Mouse (Mus musculus) heart, embryonic 16.5 days (tissue): Measurements from ENCODE around the gene Spice1. TPM values are rescaled to one million over a fixed set of nuclear protein-coding genes. Genes with fewer than 3 reads are reported as not detected.

Experiments used
- ATAC-seq: fragments of 200-750 bp; cut with Nextera tagmentation; replicated peaks from 2 replicates; pipeline ENCODE4 v1.8.0; 2017; ENCODE audit warnings: moderate number of reproducible peaks; ENCODE audit not compliant: insufficient read depth, low FRiP score; ENCODE audit errors: extremely low read depth
- H3K27ac ChIP-seq: fragments of 300-500 bp; sonication (generic); 2 replicates; pipeline ENCODE4 v1.5.1; 2014; ENCODE audit warnings: mild to moderate bottlenecking, low read length, control low read depth, moderate library complexity
- H3K27me3 ChIP-seq: fragments of 300-500 bp; sonication (generic); 2 replicates; pipeline ENCODE4 v1.6.1; 2014; ENCODE audit warnings: low read length, mixed read lengths; ENCODE audit not compliant: control insufficient read depth, insufficient read depth
- H3K36me3 ChIP-seq: fragments of 300-500 bp; sonication (generic); 2 replicates; pipeline ENCODE4 v1.6.1; 2014; ENCODE audit not compliant: control insufficient read depth, insufficient read depth
- H3K4me1 ChIP-seq: fragments of 300-500 bp; sonication (generic); 2 replicates; pipeline ENCODE4 v1.6.1; 2014; ENCODE audit warnings: low read length, mixed read lengths; ENCODE audit not compliant: control insufficient read depth, insufficient read depth
- H3K4me2 ChIP-seq: fragments of 300-500 bp; sonication (generic); 2 replicates; pipeline ENCODE4 v1.6.1; 2014; ENCODE audit warnings: low read depth, mild to moderate bottlenecking, control low read depth, low read length
- H3K4me3 ChIP-seq: fragments of 300-500 bp; sonication (generic); 2 replicates; pipeline ENCODE4 v1.5.1; 2014; ENCODE audit warnings: mild to moderate bottlenecking, control low read depth, low read length
- H3K9ac ChIP-seq: fragments of 300-500 bp; sonication (generic); 2 replicates; pipeline ENCODE4 v1.6.1; 2014; ENCODE audit warnings: low read length, control low read depth
- H3K9me3 ChIP-seq: fragments of 300-500 bp; sonication (generic); replicated peaks from 2 replicates; pipeline ENCODE4 v1.6.1; 2016; ENCODE audit warnings: low read length; ENCODE audit not compliant: control insufficient read depth
- WGBS: fragments of 180-500 bp; shearing (Covaris S2); extraction: QIAGEN DNeasy Blood & Tissue Kit; methylation state at CpG from one replicate; pipeline ENCODE4 v1.1.7; 2014; 5-methylcytosine and 5-hydroxymethylcytosine counted together
- polyA plus RNA-seq: library from polyadenylated mRNA; unstranded; fragments of >200 nt; fragmentation: Nextera tagmentation; extraction: Ambion mirVana; gene quantifications from 2 replicates; pipeline ENCODE4 v1.2.1, GENCODE M21; 2015

The Spice1 gene
- polyA plus RNA-seq, 1 experiment from 2014 or later = 21.8 TPM

GRCm38 (mm10) chr16:44328644-44329043 lies 18.3 kb upstream of the Spice1 start:
- no peak overlapping the region for H3K27ac ChIP-seq
- WGBS = 49% methylated on average over 4 of the region's 4 CpGs

GRCm38 (mm10) chr16:44330657-44331056 lies 16.3 kb upstream of the Spice1 start:
- no peak overlapping the region for H3K9ac ChIP-seq
- no peak overlapping the region for H3K4me2 ChIP-seq
- H3K27ac ChIP-seq = no peak overlapping the region
- WGBS = 76% methylated on average over 9 of the region's 9 CpGs
- H3K27me3 ChIP-seq = peaks cover 12% of the 10 kb centered on the region
- no peaks in the 10 kb centered on the region for H3K36me3 ChIP-seq
- H3K4me1 ChIP-seq = peaks cover 10% of the 10 kb centered on the region
- H3K9me3 ChIP-seq = no peaks in the 10 kb centered on the region; the same call in 1 of the 2 replicates
- ATAC-seq = no peak
- H3K4me3 ChIP-seq = no peak overlapping the region

More at GRCm38 (mm10) chr16:44328644-44329043, 18.3 kb upstream of the Spice1 start:
- H3K9ac ChIP-seq = no peak overlapping the region
- peaks cover 12% of the 10 kb centered on the region for H3K27me3 ChIP-seq
- no peak overlapping the region for H3K4me2 ChIP-seq
- H3K9me3 ChIP-seq = no peaks in the 10 kb centered on the region; the same call in 1 of the 2 replicates
- H3K4me3 ChIP-seq = no peak overlapping the region
- ATAC-seq = no peak
- H3K36me3 ChIP-seq = no peaks in the 10 kb centered on the region
- H3K4me1 ChIP-seq = peaks cover 10% of the 10 kb centered on the region

- Histone ChIP-seq H3K27me3 (peaks cover 12% of the 10 kb centered on the region), H3K9me3 (no peaks in the 10 kb centered on the region; the same call in 1 of the 2 replicates), H3K4me2 (no peak overlapping the region), H3K4me1 (peaks cover 10% of the 10 kb centered on the region), H3K4me3 (no peak overlapping the region), H3K27ac (no peak overlapping the region), H3K36me3 (no peaks in the 10 kb centered on the region), H3K9ac (no peak overlapping the region)
- ATAC-seq = no peak
- 30% methylated on average over 9 of the region's 9 CpGs for whole genome bisulfite sequencing
Measured at GRCm38 (mm10) chr16:44331154-44331553, 15.8 kb upstream of the Spice1 start.

DNA sequence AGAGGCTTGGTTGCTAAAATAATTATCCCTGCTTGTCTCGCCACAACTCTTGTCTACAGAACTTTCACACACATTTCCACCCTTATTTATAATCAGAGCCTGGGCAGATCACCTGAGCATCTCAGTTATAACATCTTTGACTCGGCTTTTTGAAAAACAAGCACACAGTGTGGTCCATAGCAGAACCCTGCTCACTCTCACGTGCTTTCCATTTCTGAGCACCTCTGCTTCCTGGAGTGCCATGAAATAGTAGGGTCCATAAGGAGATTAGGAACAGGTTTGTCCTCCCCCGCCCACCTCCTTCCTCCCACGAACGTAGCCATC lies 15.3 kb upstream of the Spice1 start:
- H3K9me3 ChIP-seq = no peaks in the 10 kb centered on the region; the same call in 1 of the 2 replicates
- no peak overlapping the region for H3K27ac ChIP-seq
- 21% methylated on average over 6 of the region's 6 CpGs for WGBS
- peaks cover 10% of the 10 kb centered on the region for H3K4me1 ChIP-seq
- ATAC-seq = no peak
- peaks cover 12% of the 10 kb centered on the region for H3K27me3 ChIP-seq
- H3K9ac ChIP-seq = peak overlapping the region; percentile 58
- H3K4me3 ChIP-seq = peak overlapping the region; percentile 58
- H3K36me3 ChIP-seq = no peaks in the 10 kb centered on the region
- peak overlapping the region; percentile 82 for H3K4me2 ChIP-seq

DNA sequence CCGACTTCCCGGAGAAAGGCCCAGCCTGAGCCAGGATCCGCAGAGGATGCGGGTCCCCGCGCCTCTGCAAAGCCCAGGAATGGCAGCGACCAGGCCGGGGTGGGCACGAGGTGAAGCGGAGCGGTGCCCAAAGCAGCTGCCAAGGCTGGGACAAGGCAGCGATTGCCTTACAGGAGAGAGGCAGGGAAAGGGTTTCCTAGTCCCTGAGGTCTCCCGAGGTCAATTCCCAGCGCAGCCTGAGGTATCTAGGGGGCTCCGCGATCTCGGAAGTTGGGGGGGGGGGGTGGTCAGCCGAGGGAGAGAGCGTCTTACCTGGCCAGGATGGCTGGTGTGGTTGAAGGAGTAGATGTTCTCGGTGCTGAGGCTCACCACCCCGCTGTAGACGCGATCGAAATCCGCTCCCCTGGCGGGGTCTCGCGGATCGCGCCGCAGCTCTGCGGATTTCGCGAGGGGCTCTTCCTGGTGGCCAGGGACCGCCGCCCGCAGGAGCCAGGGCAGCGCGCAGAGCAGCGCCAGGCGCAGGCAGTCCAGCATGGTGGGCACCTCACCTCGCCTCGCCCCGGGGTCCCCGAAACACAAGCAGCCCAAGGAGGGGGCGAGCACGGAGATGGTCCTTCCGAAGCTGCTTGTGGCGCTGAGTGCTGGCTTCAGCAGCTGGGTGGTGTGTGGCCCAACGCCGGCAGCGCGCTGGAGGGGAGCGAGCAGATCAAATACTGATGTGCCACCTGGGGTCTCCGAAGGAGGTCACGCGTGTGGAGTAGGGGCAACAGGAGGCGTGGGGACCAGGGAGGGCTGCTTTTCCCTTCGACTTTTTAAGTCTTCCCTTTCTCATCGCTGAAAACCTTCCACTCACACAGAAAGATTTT lies 14.7 kb upstream of the Spice1 start:
- no peaks in the 10 kb centered on the region; the same call in 1 of the 2 replicates for H3K9me3 ChIP-seq
- H3K4me2 ChIP-seq = peak overlapping the region; percentile 82
- peak overlapping the region; percentile 58 for H3K4me3 ChIP-seq
- ATAC-seq = peak; percentile 55
- no peak overlapping the region for H3K27ac ChIP-seq
- peaks cover 10% of the 10 kb centered on the region for H3K4me1 ChIP-seq
- WGBS = 1% methylated on average over 58 of the region's 60 CpGs
- peaks cover 12% of the 10 kb centered on the region for H3K27me3 ChIP-seq
- H3K36me3 ChIP-seq = no peaks in the 10 kb centered on the region
- H3K9ac ChIP-seq = peak overlapping the region; percentile 58

DNA sequence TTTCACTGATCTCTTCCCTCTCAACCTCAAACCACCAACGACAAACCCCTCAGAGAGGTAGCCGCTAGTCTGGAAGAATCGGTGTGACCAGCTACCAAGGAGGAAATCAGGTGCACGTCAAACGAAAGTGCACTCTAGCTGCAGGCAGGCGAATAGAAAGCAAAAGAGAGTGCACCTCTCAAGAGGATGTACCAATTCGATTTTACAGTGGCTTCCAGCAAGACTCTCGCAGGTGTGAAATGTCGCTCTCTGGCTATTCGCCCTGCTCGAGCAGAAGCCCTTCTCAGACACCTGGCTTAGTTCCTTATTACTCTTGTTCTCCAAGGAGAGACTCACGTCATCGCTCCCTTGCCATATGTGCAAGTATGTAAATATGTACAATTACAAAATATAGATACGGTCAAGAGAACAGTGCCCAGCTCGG lies 14.0 kb upstream of the Spice1 start, which contains the start of gene Sidt1:
Sidt1 (minus strand) TSS at position 336 of the 424 bp plus-strand sequence.
- H3K4me3 ChIP-seq = peak within 1 kb of the TSS; percentile 58
- peaks cover 12% of the 10 kb centered on the region for H3K27me3 ChIP-seq
- WGBS = 6% methylated on average over 15 of the region's 15 CpGs
- no peak within 1 kb of the TSS for H3K27ac ChIP-seq
- peaks cover 10% of the 10 kb centered on the region for H3K4me1 ChIP-seq
- H3K36me3 ChIP-seq = no peaks in the 10 kb centered on the region
- H3K4me2 ChIP-seq = peak within 1 kb of the TSS; percentile 82
- no peak for ATAC-seq
- no peaks in the 10 kb centered on the region; the same call in 1 of the 2 replicates for H3K9me3 ChIP-seq
- peak within 1 kb of the TSS; percentile 58 for H3K9ac ChIP-seq

GRCm38 (mm10) chr16:44337541-44337940 lies 9.4 kb upstream of the Spice1 start:
- Histone ChIP-seq H3K4me3 (no peak overlapping the region), H3K9ac (no peak overlapping the region), H3K4me2 (no peak overlapping the region), H3K4me1 (peaks cover 6% of the 10 kb centered on the region; the same call in 1 of the 2 replicates), H3K27me3 (peaks cover 2% of the 10 kb centered on the region; the same call in 1 of the 2 replicates), H3K36me3 (no peaks in the 10 kb centered on the region), H3K9me3 (peaks cover 4% of the 10 kb centered on the region), H3K27ac (no peak overlapping the region)
- ATAC-seq = no peak

DNA sequence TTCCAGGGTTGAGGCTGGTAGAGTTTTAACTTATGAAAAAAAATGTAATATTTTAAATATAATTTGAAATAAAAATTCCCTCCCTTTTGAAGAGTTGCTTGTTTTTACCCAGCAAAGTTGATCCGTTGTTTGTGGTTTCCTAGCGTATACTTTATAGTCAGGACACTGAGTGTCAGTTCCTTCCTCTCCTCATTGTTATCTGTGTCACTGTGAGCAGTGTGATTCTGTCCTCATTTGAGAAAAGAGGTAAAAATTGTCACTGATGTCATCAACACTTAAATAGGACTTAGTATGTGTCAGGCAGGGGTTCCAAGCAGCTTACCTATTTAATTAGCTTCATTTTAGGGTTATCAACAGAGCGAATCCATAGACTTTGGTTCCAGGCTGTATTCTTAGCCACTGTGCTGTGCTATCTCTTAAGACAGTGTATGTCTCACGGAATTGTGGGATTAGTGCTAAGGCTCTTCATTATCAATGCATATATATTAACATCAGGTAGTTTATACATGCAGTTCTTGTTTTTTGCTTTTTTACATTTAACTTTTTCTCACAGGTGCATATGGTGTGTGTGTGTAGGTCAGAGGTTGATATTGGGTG lies 3.0 kb downstream of the Spice1 start:
- Histone ChIP-seq H3K4me2 (peak overlapping the region; percentile 16; the same call in 1 of the 2 replicates), H3K27me3 (no peaks in the 10 kb centered on the region), H3K36me3 (no peaks in the 10 kb centered on the region), H3K9ac (no peak overlapping the region), H3K4me3 (no peak overlapping the region), H3K9me3 (no peaks in the 10 kb centered on the region), H3K4me1 (peaks cover 10% of the 10 kb centered on the region; the same call in 1 of the 2 replicates), H3K27ac (no peak overlapping the region)
- ATAC-seq = no peak
- WGBS = 75% methylated on average over 4 of the region's 4 CpGs

DNA sequence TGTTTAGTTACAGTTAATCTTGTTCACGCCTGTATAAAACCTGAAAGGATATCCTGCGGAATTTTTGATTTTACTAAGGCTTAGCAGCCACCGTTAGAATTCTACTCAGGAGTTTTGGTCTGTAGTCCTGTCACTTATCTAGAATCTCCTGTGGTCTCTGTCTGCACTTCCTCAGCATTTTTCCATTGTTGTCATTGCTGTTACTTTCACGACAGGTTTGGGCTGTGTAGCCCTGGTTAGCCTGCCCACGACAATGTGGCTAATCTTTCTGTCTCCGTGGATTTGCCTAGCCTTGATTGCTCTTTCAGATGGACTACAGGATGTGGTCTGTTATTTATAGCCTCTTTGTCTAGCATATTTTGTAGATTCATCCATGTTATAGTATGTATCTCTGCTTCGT lies 9.4 kb downstream of the Spice1 start:
- no peaks in the 10 kb centered on the region for H3K9me3 ChIP-seq
- no peak overlapping the region; the same call in 1 of the 2 replicates for H3K27ac ChIP-seq
- H3K27me3 ChIP-seq = no peaks in the 10 kb centered on the region
- no peak overlapping the region for H3K4me2 ChIP-seq
- H3K4me1 ChIP-seq = no peaks in the 10 kb centered on the region
- 0 out of 2 replicates have a peak, but pooled peaks have one; percentile 32 for ATAC-seq
- 53% methylated on average over 7 of the region's 7 CpGs for WGBS
- H3K4me3 ChIP-seq = no peak overlapping the region
- no peak overlapping the region for H3K9ac ChIP-seq
- peaks cover 3% of the 10 kb centered on the region; the same call in 1 of the 2 replicates for H3K36me3 ChIP-seq
